Mouse (Mus musculus) stomach, postnatal 0 days (tissue): ENCODE results near the gene Chrdl1.

Experiments used
- CTCF ChIP-seq: IDR thresholded peaks from 2 replicates; pipeline ENCODE4 v1.5.1; 2016; ENCODE audit warnings: antibody characterized with exemption, low read depth, mild to moderate bottlenecking, moderate library complexity
- EP300 ChIP-seq: optimal IDR thresholded peaks from 2 replicates; pipeline ENCODE3; 2016; ENCODE audit warnings: antibody characterized with exemption

DNA sequence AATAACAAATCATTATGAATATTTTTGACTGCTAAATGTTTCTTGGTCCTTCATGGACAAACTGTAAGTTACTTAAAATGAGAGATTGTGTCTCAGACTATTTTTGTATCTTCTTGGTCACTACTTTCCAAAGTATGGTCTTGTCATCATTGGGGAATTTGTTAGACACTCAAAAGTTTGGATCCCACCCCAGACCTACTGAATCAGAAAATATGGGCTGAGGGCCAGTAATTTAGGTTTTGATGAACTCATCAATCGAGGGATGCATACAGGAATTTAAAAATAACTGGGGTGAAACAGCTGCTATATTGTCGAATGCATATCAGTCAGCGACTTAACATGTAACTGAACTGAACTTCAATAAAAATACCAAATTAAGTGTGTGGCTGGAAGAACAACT lies 80.9 kb downstream of the Chrdl1 start:
- TF ChIP-seq CTCF = no peak
- no peak for TF ChIP-seq EP300
